Mouse (Mus musculus) brain, embryonic 14.5 days (tissue): ENCODE data around the gene Hip1r.
A peak's percentile ranks its signal among the peaks of the same experiment; 100 is the strongest.

Experiments used
- CTCF ChIP-seq: fragments of 200-500 bp; IDR thresholded peaks from 2 replicates; pipeline ENCODE4 v1.5.1; 2012; ENCODE audit warnings: inconsistent platforms, mild to moderate bottlenecking, moderate library complexity, borderline replicate concordance; ENCODE audit not compliant: insufficient read depth, insufficient read length; ENCODE audit errors: extremely low read depth
- POLR2A ChIP-seq: fragments of 200-500 bp; IDR thresholded peaks from 2 replicates; pipeline ENCODE4 v1.6.1; 2012; ENCODE audit warnings: mild to moderate bottlenecking, inconsistent platforms, borderline replicate concordance; ENCODE audit not compliant: poor library complexity, insufficient read depth, insufficient read length, severe bottlenecking; ENCODE audit errors: extremely low read depth

- TF ChIP-seq POLR2A (peak; percentile 100), CTCF (no peak)
Measured at GRCm38 (mm10) chr5:123930508-123930989, 42.9 kb upstream of the Hip1r start, which contains the start of gene Ccdc62.
